Mouse (Mus musculus): ENCODE data around the gene Rex1bd.

Gene Rex1bd

GRCm38 (mm10) chr8:70477269-70477982 lies 29.1 kb downstream of the Rex1bd start:
- DNase-seq (ENCODE audit: extremely low spot score, low spot score) = peak; percentile 40

- peak; percentile 92 for DNase-seq (ENCODE audit: extremely low spot score, low spot score)
These were observed 30.0 kb downstream of the Rex1bd start, which contains the start of gene Klhl26 for GRCm38 (mm10) chr8:70476333-70477268. Klhl26 (minus strand) TSS chr8:70476968.

GRCm38 (mm10) chr8:70471856-70472255 lies 34.7 kb downstream of the Rex1bd start:
- no peak for DNase-seq (ENCODE audit: extremely low spot score, low spot score)

- no peak for DNase-seq (ENCODE audit: extremely low spot score, low spot score)
These were observed 36.6 kb downstream of the Rex1bd start for GRCm38 (mm10) chr8:70469938-70470337.

- DNase-seq (ENCODE audit: extremely low spot score, low spot score) = no peak
These were observed 37.1 kb downstream of the Rex1bd start for GRCm38 (mm10) chr8:70469295-70469916.

- no peak for DNase-seq (ENCODE audit: extremely low spot score, low spot score)
These were observed 37.8 kb downstream of the Rex1bd start for GRCm38 (mm10) chr8:70468733-70469132.

GRCm38 (mm10) chr8:70467907-70468306 lies 38.6 kb downstream of the Rex1bd start:
- no peak for DNase-seq (ENCODE audit: extremely low spot score, low spot score)

GRCm38 (mm10) chr8:70467229-70467725 lies 39.3 kb downstream of the Rex1bd start:
- no peak for DNase-seq (ENCODE audit: extremely low spot score, low spot score)

GRCm38 (mm10) chr8:70466771-70467170 lies 39.8 kb downstream of the Rex1bd start:
- DNase-seq (ENCODE audit: extremely low spot score, low spot score) = no peak

GRCm38 (mm10) chr8:70466305-70466704 lies 40.2 kb downstream of the Rex1bd start:
- no peak for DNase-seq (ENCODE audit: extremely low spot score, low spot score)

- no peak for DNase-seq (ENCODE audit: extremely low spot score, low spot score)
These were observed 40.9 kb downstream of the Rex1bd start for GRCm38 (mm10) chr8:70465701-70466100.

- no peak for DNase-seq (ENCODE audit: extremely low spot score, low spot score)
These were observed 42.4 kb downstream of the Rex1bd start for GRCm38 (mm10) chr8:70464162-70464561.

GRCm38 (mm10) chr8:70463306-70463705 lies 43.2 kb downstream of the Rex1bd start:
- DNase-seq (ENCODE audit: extremely low spot score, low spot score) = no peak

GRCm38 (mm10) chr8:70462516-70462813 lies 44.1 kb downstream of the Rex1bd start:
- DNase-seq (ENCODE audit: extremely low spot score, low spot score) = no peak

GRCm38 (mm10) chr8:70461765-70462515 lies 44.6 kb downstream of the Rex1bd start:
- DNase-seq (ENCODE audit: extremely low spot score, low spot score) = no peak

- no peak for DNase-seq (ENCODE audit: extremely low spot score, low spot score)
These were observed 45.9 kb downstream of the Rex1bd start for GRCm38 (mm10) chr8:70460606-70461005.

- DNase-seq (ENCODE audit: extremely low spot score, low spot score) = no peak
These were observed 46.4 kb downstream of the Rex1bd start for GRCm38 (mm10) chr8:70460199-70460598.

GRCm38 (mm10) chr8:70459636-70460035 lies 46.9 kb downstream of the Rex1bd start:
- DNase-seq (ENCODE audit: extremely low spot score, low spot score) = no peak

- DNase-seq (ENCODE audit: extremely low spot score, low spot score) = no peak
These were observed 48.1 kb downstream of the Rex1bd start for GRCm38 (mm10) chr8:70458462-70458861.

- DNase-seq (ENCODE audit: extremely low spot score, low spot score) = no peak
These were observed 48.7 kb downstream of the Rex1bd start for GRCm38 (mm10) chr8:70457882-70458281.

- no peak for DNase-seq (ENCODE audit: extremely low spot score, low spot score)
These were observed 49.6 kb downstream of the Rex1bd start for GRCm38 (mm10) chr8:70456996-70457395.

Measured in neural tube, embryonic 10.5 days (tissue).